Mouse (Mus musculus) G1E (cell line): ENCODE results near the gene Pde1c.

ENCODE experiments used
- CTCF ChIP-seq: IDR thresholded peaks from 2 replicates; pipeline ENCODE4 v1.5.1; 2012; ENCODE audit warnings: low read depth, low read length, inconsistent platforms, mixed read lengths
- GATA1 ChIP-seq: IDR thresholded peaks from 2 replicates; pipeline ENCODE4 v1.6.1; 2012; ENCODE audit warnings: borderline replicate concordance, low read length, inconsistent platforms, mixed read lengths

DNA sequence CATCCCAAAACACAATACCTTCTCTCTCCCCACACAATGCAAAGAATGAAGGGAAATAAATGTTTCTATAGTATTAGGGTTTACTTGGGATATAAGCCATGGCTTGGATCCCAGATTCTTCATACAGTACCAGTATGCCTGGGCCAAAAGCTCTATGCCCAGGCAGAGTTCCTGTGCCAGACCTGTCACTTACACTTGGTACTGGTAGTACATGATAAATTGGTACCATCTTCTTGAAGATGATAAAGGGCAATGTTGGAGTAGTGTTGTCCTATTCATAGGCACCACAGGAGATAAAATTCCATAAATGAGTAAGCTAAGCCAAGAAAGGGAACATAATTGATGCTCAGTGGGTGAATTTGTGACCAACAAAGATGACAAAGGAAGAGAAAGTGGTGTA is 258.6 kb downstream of the Pde1c start:
- TF ChIP-seq CTCF = no peak
- no peak for TF ChIP-seq GATA1
